Mouse (Mus musculus) liver, embryonic 11.5 days (tissue): ENCODE results near the gene Gtf3c1. TPM values are rescaled to one million over a fixed set of nuclear protein-coding genes. Genes with fewer than 3 reads are reported as not detected.
"Not testable (repeated sequence)": the region's sequence is repeated elsewhere in the genome, so short reads cannot be mapped to it uniquely, and the experiment has no call there.

Source experiments
- ATAC-seq: fragments of 200-750 bp; cut with Nextera tagmentation; replicated peaks from 2 replicates; pipeline ENCODE4 v1.8.0; 2017; ENCODE audit warnings: moderate number of reproducible peaks, mild to moderate bottlenecking, moderate TSS enrichment, moderate library complexity; ENCODE audit not compliant: low FRiP score
- DNase-seq: peaks from one replicate; pipeline ENCODE4 v3.0.0-alpha.2; 2017; ENCODE audit warnings: low spot score
- H3K27ac ChIP-seq: fragments of 300-500 bp; sonication (generic); 2 replicates; pipeline ENCODE4 v1.5.1; 2014; ENCODE audit warnings: mild to moderate bottlenecking, low read depth, low read length, control low read depth
- H3K27me3 ChIP-seq: fragments of 300-500 bp; sonication (generic); replicated peaks from 2 replicates; pipeline ENCODE4 v1.6.1; 2014; ENCODE audit warnings: low read length, mixed read lengths; ENCODE audit not compliant: control insufficient read depth, insufficient read depth
- H3K36me3 ChIP-seq: fragments of 300-500 bp; sonication (generic); 2 replicates; pipeline ENCODE4 v1.6.1; 2014; ENCODE audit warnings: mild to moderate bottlenecking, low read length, moderate library complexity, mixed read lengths; ENCODE audit not compliant: control insufficient read depth, insufficient read depth
- H3K4me1 ChIP-seq: fragments of 300-500 bp; sonication (generic); replicated peaks from 2 replicates; pipeline ENCODE4 v1.6.1; 2014; ENCODE audit warnings: low read length, mixed read lengths; ENCODE audit not compliant: control insufficient read depth, insufficient read depth
- H3K4me2 ChIP-seq: fragments of 300-500 bp; sonication (generic); 2 replicates; pipeline ENCODE4 v1.6.1; 2014; ENCODE audit warnings: mild to moderate bottlenecking, control low read depth, moderate library complexity
- H3K4me3 ChIP-seq: fragments of 300-500 bp; sonication (generic); 2 replicates; pipeline ENCODE4 v1.5.1; 2014; ENCODE audit warnings: low read depth, low read length, control low read depth
- H3K9ac ChIP-seq: fragments of 300-500 bp; sonication (generic); 2 replicates; pipeline ENCODE4 v1.6.1; 2014; ENCODE audit warnings: low read depth, low read length, control low read depth
- H3K9me3 ChIP-seq: fragments of 300-500 bp; sonication (generic); 2 replicates; pipeline ENCODE4 v1.6.1; 2016; ENCODE audit warnings: low read length, inconsistent platforms, mixed read lengths; ENCODE audit not compliant: control insufficient read depth
- WGBS: fragments of 180-500 bp; shearing (Covaris S2); extraction: QIAGEN DNeasy Blood & Tissue Kit; methylation state at CpG from one replicate; pipeline ENCODE4 v1.1.7; 2014; 5-methylcytosine and 5-hydroxymethylcytosine counted together
- polyA plus RNA-seq: library from polyadenylated mRNA; unstranded; fragments of >200 nt; fragmentation: Nextera tagmentation; extraction: Ambion mirVana; gene quantifications from 2 replicates; pipeline ENCODE4 v1.2.1, GENCODE M21; 2014

Gene Gtf3c1
- polyA plus RNA-seq, 1 experiment from 2014 or later: 28.8 TPM

DNA sequence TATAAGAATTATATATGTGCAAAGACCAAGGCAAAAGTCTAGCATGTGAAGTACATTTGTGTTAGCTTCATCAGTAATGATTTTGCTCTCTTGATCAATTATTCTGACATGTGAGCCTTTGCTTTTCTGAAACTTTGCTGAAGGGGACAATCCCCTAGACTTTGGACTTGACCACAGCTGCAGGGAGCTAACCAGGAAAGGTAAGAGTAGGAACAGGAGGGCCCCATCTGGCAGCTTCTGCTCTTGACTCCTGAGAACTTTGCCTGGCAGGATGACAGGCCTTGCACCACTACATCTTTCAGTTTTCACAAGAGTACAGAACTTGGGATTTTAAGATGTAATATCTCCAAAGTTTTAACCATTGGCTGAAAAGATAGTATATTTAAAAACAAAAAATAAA lies 10.0 kb upstream of the Gtf3c1 start:
- Histone ChIP-seq H3K27ac (no peak overlapping the region), H3K27me3 (no peaks in the 10 kb centered on the region), H3K9me3 (no peaks in the 10 kb centered on the region), H3K4me3 (no peak overlapping the region), H3K4me2 (no peak overlapping the region), H3K4me1 (no peaks in the 10 kb centered on the region), H3K36me3 (no peaks in the 10 kb centered on the region), H3K9ac (no peak overlapping the region)
- ATAC-seq (no peak), DNase-seq (no peak)

GRCm38 (mm10) chr7:125716724-125717123 lies 9.1 kb upstream of the Gtf3c1 start:
- Histone ChIP-seq H3K27ac (no peak overlapping the region), H3K36me3 (no peaks in the 10 kb centered on the region), H3K9ac (no peak overlapping the region), H3K9me3 (no peaks in the 10 kb centered on the region), H3K4me2 (no peak overlapping the region), H3K4me3 (no peak overlapping the region), H3K27me3 (no peaks in the 10 kb centered on the region), H3K4me1 (no peaks in the 10 kb centered on the region)
- 70% methylated on average over 2 of the region's 2 CpGs for WGBS
- DNase-seq: no peak
- ATAC-seq: no peak

DNA sequence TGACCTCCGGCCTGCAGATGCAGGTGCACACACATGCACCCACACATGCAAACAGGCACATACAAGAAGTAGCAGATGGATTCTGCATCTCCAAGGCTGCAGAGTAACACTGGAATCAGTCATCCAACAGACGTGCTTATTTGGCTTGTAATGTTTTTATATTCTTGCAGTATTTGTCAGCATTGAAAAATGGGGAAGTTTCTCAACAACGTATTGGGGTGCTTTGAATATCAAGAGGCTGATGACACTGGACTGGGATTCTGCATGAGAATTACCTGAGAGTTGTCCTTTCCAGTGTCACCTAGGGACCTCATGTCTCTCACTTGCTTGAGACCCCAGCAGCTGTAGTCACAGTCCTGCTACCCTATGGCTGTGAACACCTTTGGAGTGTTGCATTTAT lies 7.2 kb upstream of the Gtf3c1 start:
- no peak overlapping the region for H3K4me3 ChIP-seq
- no peak for DNase-seq
- 79% methylated on average over 3 of the region's 3 CpGs for WGBS
- no peaks in the 10 kb centered on the region for H3K4me1 ChIP-seq
- H3K27me3 ChIP-seq: no peaks in the 10 kb centered on the region
- no peak overlapping the region for H3K9ac ChIP-seq
- H3K9me3 ChIP-seq: no peaks in the 10 kb centered on the region
- H3K36me3 ChIP-seq: no peaks in the 10 kb centered on the region
- no peak overlapping the region for H3K4me2 ChIP-seq
- H3K27ac ChIP-seq: no peak overlapping the region
- ATAC-seq: no peak

- WGBS: 84% methylated on average over 6 of the region's 7 CpGs
- not testable (repeated sequence) for H3K4me1 ChIP-seq, H3K9me3 ChIP-seq, DNase-seq, H3K27me3 ChIP-seq, H3K9ac ChIP-seq, H3K36me3 ChIP-seq, H3K4me3 ChIP-seq, ATAC-seq, H3K4me2 ChIP-seq, H3K27ac ChIP-seq
Measured at GRCm38 (mm10) chr7:125713542-125714055, 6.0 kb upstream of the Gtf3c1 start.

GRCm38 (mm10) chr7:125708100-125708499 lies 520 bp upstream of the Gtf3c1 start:
- WGBS: 2% methylated on average over 15 of the region's 15 CpGs
- peaks cover 23% of the 10 kb centered on the region for H3K4me1 ChIP-seq
- peak overlapping the region; percentile 95 for H3K4me3 ChIP-seq
- ATAC-seq: no peak
- H3K36me3 ChIP-seq: peaks cover 11% of the 10 kb centered on the region
- no peaks in the 10 kb centered on the region for H3K27me3 ChIP-seq
- no peak for DNase-seq
- peak overlapping the region; percentile 98 for H3K9ac ChIP-seq
- H3K27ac ChIP-seq: peak overlapping the region; percentile 38; the same call in 1 of the 2 replicates
- H3K4me2 ChIP-seq: peak overlapping the region; percentile 95
- no peaks in the 10 kb centered on the region for H3K9me3 ChIP-seq

GRCm38 (mm10) chr7:125707186-125707585 lies 394 bp downstream of the Gtf3c1 start:
- Histone ChIP-seq H3K4me3 (peak overlapping the region; percentile 95), H3K4me2 (peak overlapping the region; percentile 95), H3K9me3 (no peaks in the 10 kb centered on the region), H3K27me3 (no peaks in the 10 kb centered on the region), H3K27ac (peak overlapping the region; percentile 84), H3K36me3 (peaks cover 19% of the 10 kb centered on the region), H3K4me1 (peaks cover 23% of the 10 kb centered on the region), H3K9ac (peak overlapping the region; percentile 98)
- DNase-seq (no peak), ATAC-seq (peak; percentile 79)
- WGBS: under 1% methylated on average over 24 of the region's 24 CpGs

- no peak overlapping the region for H3K9ac ChIP-seq
- no peaks in the 10 kb centered on the region for H3K27me3 ChIP-seq
- H3K9me3 ChIP-seq: peaks cover 7% of the 10 kb centered on the region
- ATAC-seq (no peak), DNase-seq (no peak)
- H3K27ac ChIP-seq: no peak overlapping the region
- WGBS: 94% methylated on average over 1 of the region's 1 CpGs
- H3K4me3 ChIP-seq: no peak overlapping the region
- H3K4me2 ChIP-seq: no peak overlapping the region
- peaks cover 61% of the 10 kb centered on the region for H3K36me3 ChIP-seq
- peaks cover 14% of the 10 kb centered on the region for H3K4me1 ChIP-seq
Measured at GRCm38 (mm10) chr7:125702791-125703190, 4.8 kb downstream of the Gtf3c1 start.

DNA sequence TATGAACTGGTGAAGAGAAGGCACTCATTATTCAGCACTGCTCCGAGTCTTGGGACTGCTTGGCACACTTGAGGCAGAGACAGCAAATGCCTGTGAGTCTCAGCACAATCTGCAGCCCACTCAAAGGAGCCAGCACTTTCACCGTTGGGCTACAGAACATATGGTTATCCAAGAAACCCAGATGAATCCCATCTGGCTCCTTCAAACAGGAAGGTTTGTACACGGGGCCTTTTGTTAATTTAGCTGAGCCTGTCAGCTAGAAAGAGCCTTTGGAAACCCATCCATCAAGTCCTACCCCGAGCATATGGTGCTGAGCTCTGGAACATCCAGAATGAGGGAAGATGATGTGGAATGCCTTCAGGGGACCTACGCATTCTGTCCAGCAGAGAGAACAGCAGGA lies 13.5 kb downstream of the Gtf3c1 start:
- no peak overlapping the region for H3K4me3 ChIP-seq
- H3K4me1 ChIP-seq: no peaks in the 10 kb centered on the region
- H3K9me3 ChIP-seq: peaks cover 3% of the 10 kb centered on the region; the same call in 1 of the 2 replicates
- H3K4me2 ChIP-seq: no peak overlapping the region
- H3K36me3 ChIP-seq: peaks cover 82% of the 10 kb centered on the region
- DNase-seq: no peak
- no peaks in the 10 kb centered on the region for H3K27me3 ChIP-seq
- no peak overlapping the region for H3K9ac ChIP-seq
- H3K27ac ChIP-seq: no peak overlapping the region
- 85% methylated on average over 5 of the region's 5 CpGs for WGBS
- ATAC-seq: no peak

DNA sequence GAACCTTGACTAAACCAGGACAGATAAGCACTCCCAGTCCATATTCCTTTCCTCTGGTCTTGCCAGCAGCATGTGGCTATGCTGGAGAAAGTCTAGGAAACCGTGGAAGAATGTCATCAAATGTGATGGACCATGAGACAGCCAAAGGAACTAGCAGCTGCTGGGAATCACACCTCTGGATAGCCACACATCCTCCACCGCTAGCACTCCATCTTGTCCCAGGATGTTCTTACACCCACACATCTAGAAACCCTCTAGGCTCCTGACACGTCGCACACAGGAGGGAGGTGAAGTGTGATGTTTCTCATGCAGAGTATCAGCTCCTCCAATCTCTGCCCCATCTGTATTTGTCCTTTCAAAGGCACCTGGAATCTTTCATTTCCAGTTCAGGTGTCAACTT lies 17.1 kb downstream of the Gtf3c1 start:
- 86% methylated on average over 4 of the region's 4 CpGs for WGBS
- ATAC-seq (no peak), DNase-seq (no peak)
- no peaks in the 10 kb centered on the region for H3K27me3 ChIP-seq
- no peak overlapping the region for H3K4me2 ChIP-seq
- H3K36me3 ChIP-seq: peaks cover 52% of the 10 kb centered on the region
- H3K27ac ChIP-seq: no peak overlapping the region
- H3K4me3 ChIP-seq: no peak overlapping the region
- H3K9me3 ChIP-seq: no peaks in the 10 kb centered on the region
- no peak overlapping the region for H3K9ac ChIP-seq
- H3K4me1 ChIP-seq: no peaks in the 10 kb centered on the region
